Mouse (Mus musculus) myocyte (in vitro differentiated cells): Measurements from ENCODE around the gene Scgb1b30. TPM values are rescaled to one million over a fixed set of nuclear protein-coding genes. Genes with fewer than 3 reads are reported as not detected.

Experiments
- H3K27me3 ChIP-seq: one replicate; pipeline ENCODE4 v1.6.1; 2011; ENCODE audit not compliant: control insufficient read depth, insufficient read depth, insufficient read length
- H3K36me3 ChIP-seq: one replicate; pipeline ENCODE4 v1.6.1; 2011; ENCODE audit not compliant: control insufficient read depth, insufficient read depth
- H3K4me2 ChIP-seq: one replicate; pipeline ENCODE4 v1.6.1; 2011; ENCODE audit warnings: low read depth, control low read depth
- H3K4me3 ChIP-seq: one replicate; pipeline ENCODE4 v1.5.1; 2011; ENCODE audit warnings: mild to moderate bottlenecking, control low read depth, moderate library complexity
- H3K79me2 ChIP-seq: one replicate; pipeline ENCODE4 v1.6.1; 2011; ENCODE audit not compliant: control insufficient read depth, insufficient read depth
- H3ac ChIP-seq: one replicate; pipeline ENCODE4 v1.6.1; 2011; ENCODE audit not compliant: control insufficient read depth, insufficient read length
- CEBPB ChIP-seq: IDR thresholded peaks from 2 replicates; pipeline ENCODE4 v1.6.1; 2011; ENCODE audit warnings: mild to moderate bottlenecking, moderate library complexity; ENCODE audit not compliant: poor library complexity, insufficient read depth, severe bottlenecking
- E2F4 ChIP-seq: IDR thresholded peaks from one replicate; pipeline ENCODE4 v1.6.1; 2011; ENCODE audit warnings: mild to moderate bottlenecking, control low read depth, moderate library complexity; ENCODE audit not compliant: insufficient read depth
- MAX ChIP-seq: IDR thresholded peaks from one replicate; pipeline ENCODE4 v1.6.1; 2011; ENCODE audit warnings: low read depth, mild to moderate bottlenecking, control low read depth
- MYOD1 ChIP-seq, 3 experiments: IDR thresholded peaks; one replicate each; pipeline ENCODE4 v1.6.1; 2011; ENCODE audit warnings: control low read depth in 2 of 3, low read depth in 2 of 3, mild to moderate bottlenecking in 2 of 3, moderate library complexity in 1 of 3; ENCODE audit not compliant: insufficient read length in 2 of 3, control insufficient read depth in 1 of 3
- MYOG ChIP-seq, 3 experiments: IDR thresholded peaks; one replicate each; pipeline ENCODE4 v1.6.1; 2011; ENCODE audit warnings: control low read depth in 2 of 3, low read depth in 2 of 3, mild to moderate bottlenecking in 2 of 3; ENCODE audit not compliant: insufficient read length in 2 of 3, control insufficient read depth in 1 of 3, insufficient read depth in 1 of 3
- POLR2A ChIP-seq: IDR thresholded peaks from one replicate; pipeline ENCODE4 v1.6.1; 2011; ENCODE audit warnings: low read depth, mild to moderate bottlenecking, control low read depth, moderate library complexity; ENCODE audit not compliant: insufficient read length
- POLR2AphosphoS2 ChIP-seq: IDR thresholded peaks from one replicate; pipeline ENCODE4 v1.6.1; 2011; ENCODE audit warnings: low read depth, control low read depth; ENCODE audit not compliant: insufficient read length
- REST ChIP-seq: IDR thresholded peaks from one replicate; pipeline ENCODE4 v1.6.1; 2011; ENCODE audit warnings: mild to moderate bottlenecking, control low read depth, moderate library complexity; ENCODE audit not compliant: insufficient read depth, insufficient read length
- SRF ChIP-seq: IDR thresholded peaks from one replicate; pipeline ENCODE4 v1.6.1; 2011; ENCODE audit warnings: low read depth; ENCODE audit not compliant: control insufficient read depth, insufficient read length
- TCF12 ChIP-seq: IDR thresholded peaks from one replicate; pipeline ENCODE4 v1.6.1; 2011; ENCODE audit warnings: mild to moderate bottlenecking, control low read depth; ENCODE audit not compliant: poor library complexity, insufficient read depth, severe bottlenecking
- TCF3 ChIP-seq: IDR thresholded peaks from one replicate; pipeline ENCODE4 v1.6.1; 2011; ENCODE audit warnings: low read depth, control low read depth; ENCODE audit not compliant: insufficient read length
- USF1 ChIP-seq: IDR thresholded peaks from one replicate; pipeline ENCODE4 v1.6.1; 2011; ENCODE audit warnings: low read depth, mild to moderate bottlenecking, control low read depth, moderate library complexity
- polyA plus RNA-seq: library from polyadenylated mRNA; unstranded; fragments of >200 nt; fragmentation: generic; extraction: Trizol; gene quantifications from one replicate; pipeline ENCODE4 v1.2.1, GENCODE M21; 2012; ENCODE audit warnings: missing spikeins

Scgb1b30 gene
- polyA plus RNA-seq, 1 experiment: not detected

DNA sequence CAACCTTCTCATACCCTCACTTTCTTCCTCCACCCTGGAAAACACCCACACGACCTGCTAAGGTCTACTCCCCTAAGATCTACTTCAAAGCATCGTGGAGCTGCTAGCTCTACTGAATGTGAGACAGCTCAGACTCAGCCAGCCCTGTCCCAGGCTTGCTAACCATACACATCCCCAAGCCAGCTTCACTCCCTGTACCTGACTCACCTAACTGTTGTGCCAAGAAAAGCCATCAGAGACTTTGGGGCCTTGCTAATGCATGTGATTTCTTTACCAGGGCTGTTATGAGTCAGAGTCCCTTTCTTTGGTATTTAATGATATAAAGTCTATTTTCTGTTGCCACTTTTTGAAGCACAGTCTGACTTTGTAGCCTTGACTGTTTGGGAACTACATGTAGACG is 35.9 kb downstream of the Scgb1b30 start:
- TF ChIP-seq MAX (no peak), TCF3 (no peak), POLR2A (no peak), TCF12 (no peak), REST (no peak), POLR2AphosphoS2 (no peak), SRF (no peak), E2F4 (no peak), CEBPB (no peak)
- H3K4me2 ChIP-seq: peak overlapping the region; percentile 82
- peaks cover 4% of the 10 kb centered on the region for H3K27me3 ChIP-seq
- no peak overlapping the region for H3ac ChIP-seq
- peaks cover 16% of the 10 kb centered on the region for H3K79me2 ChIP-seq
- peak overlapping the region; percentile 24 for H3K4me3 ChIP-seq
- no peaks in the 10 kb centered on the region for H3K36me3 ChIP-seq

GRCm38 (mm10) chr7:34131959-34132354 is 36.7 kb downstream of the Scgb1b30 start:
- peak overlapping the region; percentile 96 for H3ac ChIP-seq
- TF ChIP-seq TCF12: no peak
- no peak for TF ChIP-seq POLR2AphosphoS2
- no peak for TF ChIP-seq POLR2A
- TF ChIP-seq TCF3: no peak
- no peak for TF ChIP-seq CEBPB

GRCm38 (mm10) chr7:34132355-34133079 is 37.3 kb downstream of the Scgb1b30 start:
- Histone ChIP-seq H3K27me3 (peaks cover 4% of the 10 kb centered on the region), H3K79me2 (peaks cover 16% of the 10 kb centered on the region), H3ac (peak overlapping the region; percentile 96), H3K36me3 (no peaks in the 10 kb centered on the region), H3K4me2 (peak overlapping the region; percentile 82), H3K4me3 (peak overlapping the region; percentile 24)
- TF ChIP-seq MYOD1 (IDR thresholded peaks at IDR 0.05; ENCODE audit: control insufficient read depth in 1 of 3, insufficient read length in 2 of 3, low read depth in 2 of 3): no peak
- no peak for TF ChIP-seq SRF
- no peak for TF ChIP-seq USF1
- no peak for TF ChIP-seq POLR2A

More at GRCm38 (mm10) chr7:34131959-34132354, 36.7 kb downstream of the Scgb1b30 start:
- H3K4me2 ChIP-seq: peak overlapping the region; percentile 82
- H3K36me3 ChIP-seq: no peaks in the 10 kb centered on the region
- peaks cover 4% of the 10 kb centered on the region for H3K27me3 ChIP-seq
- H3K79me2 ChIP-seq: peaks cover 16% of the 10 kb centered on the region
- H3K4me3 ChIP-seq: peak overlapping the region; percentile 24

- TF ChIP-seq POLR2A: peak; percentile 48
- peak; percentile 57 for TF ChIP-seq POLR2AphosphoS2
- TF ChIP-seq MAX: no peak
- Histone ChIP-seq H3K27me3 (peaks cover 4% of the 10 kb centered on the region), H3K4me2 (peak within 1 kb of the TSS; percentile 82), H3K79me2 (peaks cover 12% of the 10 kb centered on the region), H3ac (peak within 1 kb of the TSS; percentile 96), H3K4me3 (peak within 1 kb of the TSS; percentile 24), H3K36me3 (no peaks in the 10 kb centered on the region)
These were observed 38.0 kb downstream of the Scgb1b30 start, which contains the start of gene Wtip for GRCm38 (mm10) chr7:34133117-34133762. Gene Wtip (minus strand): TSS chr7:34133268.

GRCm38 (mm10) chr7:34134336-34134735 is 39.1 kb downstream of the Scgb1b30 start:
- Histone ChIP-seq H3K79me2 (peaks cover 12% of the 10 kb centered on the region), H3K27me3 (peaks cover 4% of the 10 kb centered on the region), H3K4me3 (no peak overlapping the region), H3ac (no peak overlapping the region), H3K4me2 (no peak overlapping the region), H3K36me3 (no peaks in the 10 kb centered on the region)
- TF ChIP-seq TCF3: no peak
- no peak for TF ChIP-seq MYOG (IDR thresholded peaks at IDR 0.05; ENCODE audit: control insufficient read depth in 1 of 3, insufficient read depth in 1 of 3, insufficient read length in 2 of 3, low read depth in 2 of 3)
- TF ChIP-seq POLR2AphosphoS2: no peak
- TF ChIP-seq SRF: no peak
- TF ChIP-seq TCF12: no peak
- no peak for TF ChIP-seq USF1
- TF ChIP-seq REST: no peak
- TF ChIP-seq MAX: no peak
- TF ChIP-seq E2F4: no peak
- no peak for TF ChIP-seq CEBPB
- TF ChIP-seq MYOD1 (IDR thresholded peaks at IDR 0.05; ENCODE audit: control insufficient read depth in 1 of 3, insufficient read length in 2 of 3, low read depth in 2 of 3): no peak
- TF ChIP-seq POLR2A: no peak
